Mouse (Mus musculus) small intestine, adult 2 months (tissue): ENCODE data around the gene Bysl.

Experiments used
- CTCF ChIP-seq: fragments of 200-500 bp; IDR thresholded peaks from 2 replicates; pipeline ENCODE4 v1.5.1; 2012; ENCODE audit warnings: low read depth, mild to moderate bottlenecking, control low read depth, inconsistent platforms, low read length, moderate library complexity, mixed read lengths; ENCODE audit not compliant: insufficient replicate concordance, insufficient read length; ENCODE audit errors: extremely low read depth
- POLR2A ChIP-seq: fragments of 200-500 bp; IDR thresholded peaks from 2 replicates; pipeline ENCODE4 v1.6.1; 2012; ENCODE audit warnings: low read depth, mild to moderate bottlenecking, control low read depth, inconsistent platforms, low read length, moderate library complexity

DNA sequence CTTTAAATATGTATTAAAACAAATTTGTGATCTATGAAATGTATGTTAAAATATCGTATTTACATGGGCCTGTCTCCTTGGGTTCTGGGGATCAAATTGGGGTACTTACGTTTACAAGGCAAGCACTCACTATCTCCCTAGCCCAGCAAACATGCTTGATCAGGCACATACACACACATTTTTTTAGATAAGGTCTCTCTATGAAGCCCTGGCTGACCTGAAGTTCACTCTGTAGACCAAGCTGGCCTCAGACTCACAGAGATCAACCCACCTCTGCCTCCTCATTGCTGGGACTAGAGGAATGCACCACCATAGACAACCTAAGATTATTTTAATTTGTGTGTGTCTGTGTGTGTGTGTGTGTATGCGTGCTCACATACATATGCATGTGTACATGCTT is 42.9 kb downstream of the Bysl start:
- TF ChIP-seq CTCF (no peak), POLR2A (no peak)
